Mouse (Mus musculus): Measurements from ENCODE around the gene Mgmt. TPM values are rescaled to one million over a fixed set of nuclear protein-coding genes. Genes with fewer than 3 reads are reported as not detected.

Mgmt gene
- 1 to 10 TPM; 2.3 to 4.4 TPM for polyA plus RNA-seq (2017; shearing (Covaris generic))

DNA sequence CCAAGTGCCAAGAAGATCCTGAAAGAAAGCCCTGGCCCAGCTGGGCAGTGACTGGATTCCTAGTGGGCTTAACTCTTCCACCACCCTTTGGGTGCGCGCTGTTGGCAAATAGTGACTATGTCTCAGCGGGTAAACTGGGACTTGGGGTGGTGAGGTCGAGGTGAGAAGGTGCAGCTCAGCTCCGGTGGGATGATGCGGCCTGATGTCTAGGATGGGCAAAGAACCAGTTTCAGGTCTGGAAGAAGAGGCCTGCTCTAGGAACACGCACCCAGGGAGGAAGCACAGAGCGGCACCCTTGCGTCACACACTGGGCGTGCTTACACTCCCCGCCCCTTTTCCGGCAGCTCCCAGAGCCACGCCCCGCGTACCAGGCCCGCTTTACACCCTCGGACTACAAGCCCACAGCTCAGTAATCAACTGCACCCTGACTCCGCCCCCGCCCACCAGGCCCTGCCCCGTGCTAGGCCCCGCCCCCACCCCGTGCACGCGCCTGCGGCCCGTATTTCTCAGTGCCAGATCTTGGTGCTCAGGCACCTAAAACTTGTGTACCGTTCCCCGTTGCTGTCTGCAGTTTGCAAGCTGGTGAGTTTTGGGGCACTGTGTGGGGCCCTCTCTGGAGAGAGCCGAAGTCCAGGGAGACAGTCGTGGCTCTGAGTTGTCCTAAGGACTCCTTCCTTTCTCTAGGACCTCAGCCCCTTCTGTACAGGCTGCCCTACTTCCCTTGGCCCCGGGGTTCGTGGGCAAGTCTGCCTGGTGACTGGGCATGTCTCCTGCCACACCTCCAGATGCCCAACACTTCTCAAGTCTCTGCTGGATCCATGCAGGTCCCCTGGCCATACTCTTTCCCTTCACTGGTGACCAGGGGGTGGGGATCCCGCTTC, at the start of gene Mgmt:
Gene Mgmt, plus strand, starts transcription at position 509 of the 881 bp plus-strand sequence.

